Mouse (Mus musculus) hematopoietic stem cell, adult 5-6 weeks (primary cell): ENCODE results near the gene Dnah2. TPM values are rescaled to one million over a fixed set of nuclear protein-coding genes. Genes with fewer than 3 reads are reported as not detected.

ENCODE experiments used
- ATAC-seq, 2 experiments: fragments of 125-278 bp in 1 of 2; replicated peaks in 1 of 2; 2 replicates each; pipeline ENCODE4 v1.8.0; 2016 to 2017; ENCODE audit warnings: inconsistent platforms in 2 of 2, mild to moderate bottlenecking in 2 of 2, moderate number of reproducible peaks in 2 of 2, low read depth in 1 of 2, moderate TSS enrichment in 1 of 2; ENCODE audit not compliant: low FRiP score in 2 of 2, poor library complexity in 2 of 2, severe bottlenecking in 2 of 2, insufficient read depth in 1 of 2, low TSS enrichment in 1 of 2
- total RNA-seq: library from RNA; stranded (forward); fragments of 172-1452, 232-1000 nt; gene quantifications from 2 replicates; pipeline ENCODE4 v1.2.3, GENCODE M21; 2017

Gene Dnah2
- total RNA-seq: under 0.01 TPM in 1 of 2 replicates, not detected in the other

GRCm38 (mm10) chr11:69549060-69549656 lies at the start of gene Dnah2:
Dnah2 (minus strand) TSS chr11:69549110.
- no peak for ATAC-seq

- no peak for ATAC-seq
These were observed 45.9 kb upstream of the Dnah2 start for GRCm38 (mm10) chr11:69594853-69595252.

GRCm38 (mm10) chr11:69592799-69593198 lies 43.9 kb upstream of the Dnah2 start:
- no peak for ATAC-seq

GRCm38 (mm10) chr11:69591899-69592637 lies 43.2 kb upstream of the Dnah2 start:
- ATAC-seq: no peak

GRCm38 (mm10) chr11:69591424-69591823 lies 42.5 kb upstream of the Dnah2 start:
- no peak for ATAC-seq

- ATAC-seq: no peak
These were observed 41.7 kb upstream of the Dnah2 start for GRCm38 (mm10) chr11:69590622-69591021.

- no peak for ATAC-seq
These were observed 40.4 kb upstream of the Dnah2 start for GRCm38 (mm10) chr11:69589207-69589834.

- peak; percentile 57 to 61; a peak in 3 of 4 replicates for ATAC-seq
These were observed 36.9 kb upstream of the Dnah2 start for GRCm38 (mm10) chr11:69585718-69586325.

- ATAC-seq: no peak
These were observed 36.0 kb upstream of the Dnah2 start for GRCm38 (mm10) chr11:69584937-69585336.

GRCm38 (mm10) chr11:69584008-69584407 lies 35.1 kb upstream of the Dnah2 start:
- ATAC-seq: no peak

- no peak for ATAC-seq
These were observed 33.4 kb upstream of the Dnah2 start for GRCm38 (mm10) chr11:69582230-69582805.

GRCm38 (mm10) chr11:69581814-69582213 lies 32.9 kb upstream of the Dnah2 start:
- no peak for ATAC-seq

GRCm38 (mm10) chr11:69581147-69581688 lies 32.3 kb upstream of the Dnah2 start:
- peak; percentile 60 to 62 for ATAC-seq

GRCm38 (mm10) chr11:69580572-69581146 lies 31.7 kb upstream of the Dnah2 start:
- ATAC-seq: no peak

- peak; percentile 43 to 59 for ATAC-seq
These were observed 31.2 kb upstream of the Dnah2 start, which contains the start of the genes Wrap53 and Trp53 for GRCm38 (mm10) chr11:69580091-69580514. Wrap53 (minus strand) TSS chr11:69580255. Trp53 (plus strand) TSS chr11:69580359.

- ATAC-seq: peak; percentile 68 to 70
These were observed 30.5 kb upstream of the Dnah2 start for GRCm38 (mm10) chr11:69579128-69580017.
